Mouse (Mus musculus) kidney, postnatal 0 days (tissue): ENCODE measurements at regions not wholly inside any gene's neighbourhood (a gene's known extent, or its start where the extent isn't known, plus 50 kb on each side); places are given as distances from the start of the nearest gene placed in this dataset.

Source experiments
- ATAC-seq: fragments of 200-750 bp; cut with Nextera tagmentation; replicated peaks from 2 replicates; pipeline ENCODE4 v1.8.0; 2017; ENCODE audit warnings: low read depth, moderate number of reproducible peaks, moderate TSS enrichment, moderate library complexity; ENCODE audit not compliant: low FRiP score
- DNase-seq: peaks from one replicate; pipeline ENCODE4 v3.0.0-alpha.2; 2016; ENCODE audit warnings: low spot score
- H3K27ac ChIP-seq: fragments of 300-500 bp; sonication (generic); 2 replicates; pipeline ENCODE4 v1.5.1; 2014; ENCODE audit warnings: mild to moderate bottlenecking
- H3K27me3 ChIP-seq: fragments of 300-500 bp; sonication (generic); 2 replicates; pipeline ENCODE4 v1.6.1; 2014; ENCODE audit warnings: low read length, mixed read lengths; ENCODE audit not compliant: insufficient read depth
- H3K36me3 ChIP-seq: fragments of 300-500 bp; sonication (generic); 2 replicates; pipeline ENCODE4 v1.6.1; 2014; ENCODE audit warnings: low read length, mixed read lengths; ENCODE audit not compliant: insufficient read depth
- H3K4me1 ChIP-seq: fragments of 300-500 bp; sonication (generic); replicated peaks from 2 replicates; pipeline ENCODE4 v1.6.1; 2014; ENCODE audit warnings: antibody characterized with exemption, low read length, mixed read lengths; ENCODE audit not compliant: insufficient read depth
- H3K4me2 ChIP-seq: fragments of 300-500 bp; sonication (generic); 2 replicates; pipeline ENCODE4 v1.6.1; 2014; ENCODE audit warnings: mild to moderate bottlenecking, low read length, moderate library complexity, mixed read lengths
- H3K4me3 ChIP-seq: fragments of 300-500 bp; sonication (generic); replicated peaks from 2 replicates; pipeline ENCODE4 v1.5.1; 2014; ENCODE audit warnings: low read depth, low read length
- H3K9ac ChIP-seq: fragments of 300-500 bp; sonication (generic); 2 replicates; pipeline ENCODE4 v1.6.1; 2014; ENCODE audit warnings: low read depth, low read length
- H3K9me3 ChIP-seq: fragments of 300-500 bp; sonication (generic); replicated peaks from 2 replicates; pipeline ENCODE4 v1.6.1; 2016; ENCODE audit warnings: low read length, inconsistent platforms, mixed read lengths
- CTCF ChIP-seq: IDR thresholded peaks from 2 replicates; pipeline ENCODE4 v1.5.1; 2016; ENCODE audit warnings: antibody characterized with exemption, low read depth, mild to moderate bottlenecking, moderate library complexity
- WGBS: fragments of 180-500 bp; shearing (Covaris S2); extraction: QIAGEN DNeasy Blood & Tissue Kit; methylation state at CpG from one replicate; pipeline ENCODE4 v1.1.7; 2014; 5-methylcytosine and 5-hydroxymethylcytosine counted together

DNA sequence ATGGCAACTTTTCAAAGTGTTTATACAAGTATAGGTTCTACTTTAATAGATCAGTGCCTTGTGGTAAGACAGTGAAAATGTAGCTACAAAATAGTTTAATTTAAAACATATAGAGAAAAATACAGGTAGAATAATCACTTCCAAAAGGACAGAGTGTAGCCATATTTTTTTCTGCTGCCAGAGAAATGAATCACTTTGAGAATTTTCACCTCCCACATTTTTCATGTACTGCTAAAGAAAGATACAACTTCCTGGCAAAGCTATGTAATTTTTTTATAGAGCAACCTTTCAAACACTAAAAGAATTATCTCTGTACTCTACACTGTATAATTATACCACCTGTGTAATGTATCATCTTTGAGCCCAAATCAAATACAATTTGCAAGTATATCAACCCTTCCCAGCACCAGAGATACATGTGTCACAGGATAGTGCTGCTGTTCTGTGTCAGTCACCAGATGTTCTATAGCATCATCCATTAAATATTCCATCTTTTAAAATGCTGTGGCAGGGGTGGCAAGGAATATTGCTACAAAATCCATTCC, 256.4 kb downstream of the Gria2 start:
- Histone ChIP-seq H3K9me3 (no peaks in the 10 kb centered on the region), H3K4me1 (no peaks in the 10 kb centered on the region), H3K4me2 (no peak overlapping the region), H3K9ac (no peak overlapping the region), H3K27ac (no peak overlapping the region), H3K36me3 (no peaks in the 10 kb centered on the region), H3K4me3 (no peak overlapping the region), H3K27me3 (no peaks in the 10 kb centered on the region)
- no peak for DNase-seq
- TF ChIP-seq CTCF = no peak
- ATAC-seq = no peak

DNA sequence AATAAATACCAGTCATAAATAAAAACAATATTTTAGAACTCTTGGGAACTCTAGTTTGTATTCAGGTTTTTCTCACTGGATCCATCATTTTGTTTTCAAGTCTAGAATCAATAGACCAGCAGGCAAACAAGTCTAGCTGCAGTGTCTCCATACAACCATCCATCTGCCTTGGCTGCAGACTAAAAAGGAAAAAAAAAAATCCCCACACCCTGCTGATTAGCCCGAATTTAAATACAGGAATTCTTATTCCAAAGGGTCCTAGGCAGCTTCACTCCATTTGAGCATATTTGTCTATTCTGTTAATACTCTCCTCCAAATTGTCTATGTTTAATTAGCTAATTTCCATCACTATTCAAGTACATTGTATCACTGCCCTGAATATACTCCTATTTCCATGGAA, 258.9 kb downstream of the Gria2 start:
- Histone ChIP-seq H3K27ac (no peak overlapping the region), H3K27me3 (no peaks in the 10 kb centered on the region), H3K9me3 (no peaks in the 10 kb centered on the region), H3K4me3 (no peak overlapping the region), H3K36me3 (no peaks in the 10 kb centered on the region), H3K9ac (no peak overlapping the region), H3K4me2 (no peak overlapping the region), H3K4me1 (no peaks in the 10 kb centered on the region)
- ATAC-seq (no peak), DNase-seq (no peak)
- 75% methylated on average over 1 of the region's 1 CpGs for WGBS
- no peak for TF ChIP-seq CTCF

DNA sequence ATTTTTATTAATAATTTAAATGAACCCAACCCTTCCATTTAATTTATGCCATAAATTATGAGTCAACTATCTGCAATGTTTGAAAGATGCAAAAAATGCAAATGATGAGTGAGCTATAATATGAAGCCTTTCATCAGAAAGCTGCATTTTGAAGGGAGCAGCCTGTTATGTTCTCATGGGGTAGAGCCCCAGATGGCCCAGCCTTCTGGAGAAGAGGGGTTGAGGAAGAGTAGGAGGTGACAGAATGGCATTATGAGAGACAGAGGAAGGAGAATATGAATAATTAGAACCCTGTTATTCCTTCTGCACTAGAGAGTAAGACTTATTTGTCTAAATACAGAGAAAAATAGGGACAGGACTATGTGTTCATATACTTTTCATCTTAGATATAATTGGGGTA, 261.3 kb downstream of the Gria2 start:
- no peaks in the 10 kb centered on the region for H3K27me3 ChIP-seq
- ATAC-seq (no peak), DNase-seq (no peak)
- H3K36me3 ChIP-seq = no peaks in the 10 kb centered on the region
- H3K9ac ChIP-seq = no peak overlapping the region
- no peaks in the 10 kb centered on the region for H3K9me3 ChIP-seq
- no peak overlapping the region for H3K4me3 ChIP-seq
- no peak overlapping the region for H3K27ac ChIP-seq
- no peaks in the 10 kb centered on the region for H3K4me1 ChIP-seq
- TF ChIP-seq CTCF = no peak
- no peak overlapping the region for H3K4me2 ChIP-seq

DNA sequence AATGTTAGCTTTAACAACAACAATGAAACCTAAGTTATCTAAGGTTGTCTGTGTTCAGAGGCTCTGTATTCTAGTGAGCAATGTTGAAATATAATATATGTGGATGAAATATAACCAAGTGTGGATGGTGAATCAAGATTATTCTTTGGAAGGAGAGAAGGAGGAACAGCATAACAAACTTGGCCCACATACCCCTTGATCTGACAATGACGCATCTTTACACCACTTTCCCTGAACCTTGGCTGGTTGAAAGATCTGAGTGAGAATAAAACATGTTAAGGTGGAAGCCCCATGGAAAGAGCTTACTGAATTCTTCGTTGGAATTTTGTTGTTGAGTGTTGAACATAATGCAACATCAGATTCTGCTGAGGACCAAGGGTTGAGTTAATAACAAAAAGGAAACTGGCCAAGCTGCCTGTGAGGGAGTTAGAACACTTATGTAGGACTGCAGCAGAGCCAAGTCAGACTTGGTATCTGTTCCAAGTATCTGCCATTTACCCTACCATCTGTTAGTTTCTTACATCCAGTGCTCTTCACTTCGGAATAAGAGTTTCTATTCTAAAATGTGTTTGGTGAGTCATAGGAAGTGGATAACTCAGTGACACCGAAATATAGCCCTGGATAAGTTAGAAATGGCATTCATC, 268.8 kb downstream of the Gria2 start:
- Histone ChIP-seq H3K36me3 (no peaks in the 10 kb centered on the region), H3K9ac (no peak overlapping the region), H3K27me3 (no peaks in the 10 kb centered on the region), H3K9me3 (no peaks in the 10 kb centered on the region), H3K4me3 (no peak overlapping the region), H3K4me1 (no peaks in the 10 kb centered on the region), H3K4me2 (no peak overlapping the region), H3K27ac (no peak overlapping the region)
- no peak for TF ChIP-seq CTCF
- ATAC-seq (no peak), DNase-seq (no peak)
- 76% methylated on average over 4 of the region's 4 CpGs for WGBS

DNA sequence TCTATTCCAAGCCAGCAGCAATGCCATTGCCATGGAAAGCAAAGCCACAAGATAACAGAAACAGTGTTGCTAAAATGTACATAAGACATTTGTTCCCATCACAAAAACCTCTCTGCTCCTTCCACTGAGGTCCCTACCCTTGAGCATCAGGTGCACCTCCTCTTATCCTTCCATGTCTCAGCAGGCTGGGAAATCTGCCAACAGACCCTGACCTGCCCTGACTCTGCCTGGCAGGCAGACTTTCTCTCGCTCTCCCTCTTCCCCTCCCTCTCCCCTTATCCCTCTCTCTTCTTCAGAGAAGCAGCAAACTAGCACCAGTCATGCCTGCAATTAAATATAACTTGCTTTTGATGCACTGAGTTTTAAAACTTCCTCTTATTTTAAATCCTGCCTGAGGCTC, 288.6 kb downstream of the Gria2 start:
- H3K9ac ChIP-seq = no peak overlapping the region
- no peaks in the 10 kb centered on the region for H3K27me3 ChIP-seq
- H3K4me2 ChIP-seq = no peak overlapping the region
- 27% methylated on average over 1 of the region's 1 CpGs for WGBS
- H3K27ac ChIP-seq = no peak overlapping the region
- ATAC-seq (no peak), DNase-seq (no peak)
- no peaks in the 10 kb centered on the region for H3K36me3 ChIP-seq
- H3K4me1 ChIP-seq = no peaks in the 10 kb centered on the region
- H3K4me3 ChIP-seq = no peak overlapping the region
- no peaks in the 10 kb centered on the region for H3K9me3 ChIP-seq
- no peak for TF ChIP-seq CTCF

DNA sequence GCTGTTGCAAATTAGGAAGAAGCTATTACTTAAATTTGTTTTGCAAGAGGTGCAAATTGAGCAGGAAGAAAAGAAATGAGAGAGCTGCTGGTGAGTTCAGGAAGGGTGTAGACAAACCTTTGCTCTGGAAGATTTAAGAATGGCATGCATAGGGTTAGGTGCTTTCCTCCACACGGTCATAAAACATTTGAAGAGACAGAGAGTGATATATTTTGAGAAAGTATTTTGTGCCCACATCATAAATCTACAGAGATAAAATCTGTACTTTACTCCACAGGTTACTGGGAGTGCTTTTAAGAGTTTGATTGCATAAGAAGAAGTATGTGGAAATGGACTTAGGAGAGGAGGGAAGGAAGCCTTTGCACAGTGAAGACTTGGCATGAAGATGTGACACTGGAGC, 293.4 kb downstream of the Gria2 start:
- Histone ChIP-seq H3K27ac (no peak overlapping the region), H3K9ac (no peak overlapping the region), H3K36me3 (no peaks in the 10 kb centered on the region), H3K4me1 (no peaks in the 10 kb centered on the region), H3K9me3 (no peaks in the 10 kb centered on the region), H3K4me2 (no peak overlapping the region), H3K27me3 (no peaks in the 10 kb centered on the region), H3K4me3 (no peak overlapping the region)
- 22% methylated on average over 1 of the region's 1 CpGs for WGBS
- no peak for DNase-seq
- no peak for ATAC-seq
- TF ChIP-seq CTCF = no peak

DNA sequence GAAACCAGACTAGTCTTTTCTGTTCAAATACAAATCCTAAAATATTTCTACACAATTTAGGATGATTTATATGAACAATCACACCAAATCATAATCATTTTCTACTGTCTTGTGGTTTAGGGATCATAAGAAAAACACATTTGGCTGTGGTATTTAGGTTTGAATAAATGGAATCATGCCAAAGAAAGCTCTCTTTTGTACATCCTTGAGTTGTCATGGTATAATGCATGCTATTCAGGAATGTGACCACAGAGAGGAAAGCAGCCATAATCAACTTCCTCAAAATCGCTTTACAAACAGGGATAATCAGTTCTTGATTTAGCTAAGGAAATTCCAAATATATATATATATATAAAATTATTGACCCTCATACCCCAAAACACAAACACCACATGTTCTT, 295.9 kb downstream of the Gria2 start:
- H3K9me3 ChIP-seq = no peaks in the 10 kb centered on the region
- no peak for ATAC-seq
- H3K27me3 ChIP-seq = no peaks in the 10 kb centered on the region
- no peak overlapping the region for H3K4me3 ChIP-seq
- no peak overlapping the region for H3K9ac ChIP-seq
- WGBS = 50% methylated on average over 1 of the region's 1 CpGs
- H3K36me3 ChIP-seq = no peaks in the 10 kb centered on the region
- H3K27ac ChIP-seq = no peak overlapping the region
- H3K4me1 ChIP-seq = no peaks in the 10 kb centered on the region
- no peak overlapping the region for H3K4me2 ChIP-seq
- DNase-seq = peak; percentile 3
- no peak for TF ChIP-seq CTCF
